Mouse (Mus musculus): Measurements from ENCODE around the gene Taok3. TPM values are rescaled to one million over a fixed set of nuclear protein-coding genes. Genes with fewer than 3 reads are reported as not detected.
"Not testable (repeated sequence)": the region's sequence is repeated elsewhere in the genome, so short reads cannot be mapped to it uniquely, and the experiment has no call there.

Taok3 gene
- polyA plus RNA-seq, 1 experiment from 2014 or later = 38.7 TPM

- no peak overlapping the region for H3K9ac ChIP-seq
- H3K4me3 ChIP-seq = no peak overlapping the region
- H3K4me1 ChIP-seq = peaks cover 26% of the 10 kb centered on the region
- no peak for ATAC-seq (ENCODE audit: low FRiP score, low read depth)
- no peak overlapping the region for H3K27ac ChIP-seq
- H3K36me3 ChIP-seq = peaks cover 44% of the 10 kb centered on the region
- no peak overlapping the region for H3K4me2 ChIP-seq (replicated peaks)
- H3K27me3 ChIP-seq (replicated peaks) = no peaks in the 10 kb centered on the region
- 89% methylated on average over 8 of the region's 8 CpGs for WGBS
- no peaks in the 10 kb centered on the region for H3K9me3 ChIP-seq
Observed at GRCm38 (mm10) chr5:117282360-117282759, 162.4 kb downstream of the Taok3 start.

GRCm38 (mm10) chr5:117284029-117284428, 164.1 kb downstream of the Taok3 start:
- H3K4me1 ChIP-seq = peaks cover 31% of the 10 kb centered on the region
- no peaks in the 10 kb centered on the region for H3K27me3 ChIP-seq (replicated peaks)
- peak overlapping the region; percentile 83; the same call in 1 of the 2 replicates for H3K4me2 ChIP-seq (replicated peaks)
- H3K4me3 ChIP-seq = no peak overlapping the region
- ATAC-seq (ENCODE audit: low FRiP score, low read depth) = peak; percentile 12; the same call in 1 of the 2 replicates
- H3K27ac ChIP-seq = no peak overlapping the region
- no peaks in the 10 kb centered on the region for H3K9me3 ChIP-seq
- 58% methylated on average over 9 of the region's 9 CpGs for WGBS
- peaks cover 44% of the 10 kb centered on the region for H3K36me3 ChIP-seq
- H3K9ac ChIP-seq = no peak overlapping the region

GRCm38 (mm10) chr5:117284682-117285081, 164.8 kb downstream of the Taok3 start:
- H3K4me2 ChIP-seq (replicated peaks) = peak overlapping the region; percentile 83
- peaks cover 31% of the 10 kb centered on the region for H3K4me1 ChIP-seq
- 72% methylated on average over 7 of the region's 7 CpGs for WGBS
- no peak overlapping the region for H3K4me3 ChIP-seq
- no peak overlapping the region for H3K27ac ChIP-seq
- H3K9ac ChIP-seq = no peak overlapping the region
- no peaks in the 10 kb centered on the region for H3K27me3 ChIP-seq (replicated peaks)
- H3K9me3 ChIP-seq = no peaks in the 10 kb centered on the region
- H3K36me3 ChIP-seq = peaks cover 44% of the 10 kb centered on the region
- ATAC-seq (ENCODE audit: low FRiP score, low read depth) = no peak

DNA sequence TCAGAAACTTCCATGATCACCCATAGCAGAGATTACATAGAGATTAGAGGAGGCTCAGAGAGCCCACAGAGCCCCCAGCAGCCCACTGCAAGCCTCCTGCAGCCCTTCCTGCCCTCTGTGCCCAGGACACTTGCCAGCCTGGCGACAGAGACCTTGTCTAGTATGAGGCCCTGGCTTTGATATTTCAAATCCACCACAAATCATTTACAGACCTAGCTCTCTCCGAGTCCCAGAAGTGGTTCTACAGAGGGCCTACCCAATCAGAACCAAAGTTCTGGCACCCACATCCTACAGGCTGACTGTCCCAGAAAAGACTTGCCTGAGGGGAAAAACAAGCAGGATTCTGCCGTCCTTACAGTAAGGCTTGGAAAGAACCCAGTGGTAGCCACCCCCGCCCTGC, 165.3 kb downstream of the Taok3 start:
- Histone ChIP-seq H3K36me3 (peaks cover 44% of the 10 kb centered on the region), H3K4me2 (replicated peaks) (peak overlapping the region; percentile 83), H3K27ac (no peak overlapping the region), H3K4me1 (peaks cover 31% of the 10 kb centered on the region), H3K27me3 (replicated peaks) (no peaks in the 10 kb centered on the region), H3K9me3 (no peaks in the 10 kb centered on the region), H3K4me3 (peak overlapping the region; percentile 1; the same call in 1 of the 2 replicates), H3K9ac (no peak overlapping the region)
- 82% methylated on average over 4 of the region's 4 CpGs for WGBS
- no peak for ATAC-seq (ENCODE audit: low FRiP score, low read depth)

DNA sequence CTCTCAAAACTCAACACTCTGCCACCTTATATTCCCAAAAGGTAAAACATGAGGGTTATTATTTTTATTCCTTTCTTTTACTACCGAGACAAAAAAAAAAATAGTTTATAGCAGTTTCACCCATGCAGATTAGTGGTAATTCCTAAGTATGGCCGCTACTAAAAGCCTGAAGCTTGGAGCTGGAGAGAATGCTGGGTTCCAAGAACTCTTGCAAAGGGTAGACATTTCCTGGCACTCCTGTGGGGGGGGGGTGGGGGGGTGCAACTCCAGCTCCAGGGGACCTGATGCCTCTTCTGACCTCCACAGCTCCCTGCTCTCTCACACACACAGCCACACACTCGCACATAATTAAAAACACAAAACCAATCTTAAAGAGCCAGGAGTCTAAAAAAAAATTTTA, 166.4 kb downstream of the Taok3 start:
- peak overlapping the region; percentile 81 for H3K4me3 ChIP-seq
- H3K36me3 ChIP-seq = peaks cover 39% of the 10 kb centered on the region
- WGBS = 57% methylated on average over 3 of the region's 3 CpGs
- ATAC-seq (ENCODE audit: low FRiP score, low read depth) = no peak
- H3K9ac ChIP-seq = peak overlapping the region; percentile 78
- no peaks in the 10 kb centered on the region for H3K27me3 ChIP-seq (replicated peaks)
- peaks cover 31% of the 10 kb centered on the region for H3K4me1 ChIP-seq
- H3K27ac ChIP-seq = no peak overlapping the region
- peak overlapping the region; percentile 83 for H3K4me2 ChIP-seq (replicated peaks)
- H3K9me3 ChIP-seq = no peaks in the 10 kb centered on the region

GRCm38 (mm10) chr5:117286831-117287822, 167.2 kb downstream of the Taok3 start, which contains the start of gene Pebp1:
TSS of gene Pebp1 (minus strand) at chr5:117287625.
- no peak within 1 kb of the TSS for H3K27ac ChIP-seq
- H3K27me3 ChIP-seq (replicated peaks) = no peaks in the 10 kb centered on the region
- peaks cover 31% of the 10 kb centered on the region for H3K36me3 ChIP-seq
- H3K4me2 ChIP-seq (replicated peaks) = peak within 1 kb of the TSS; percentile 83
- ATAC-seq (ENCODE audit: low FRiP score, low read depth) = peak; percentile 90
- H3K9ac ChIP-seq = peak within 1 kb of the TSS; percentile 78
- peak within 1 kb of the TSS; percentile 81 for H3K4me3 ChIP-seq
- peaks cover 31% of the 10 kb centered on the region for H3K4me1 ChIP-seq
- no peaks in the 10 kb centered on the region for H3K9me3 ChIP-seq
- WGBS = under 1% methylated on average over 77 of the region's 77 CpGs

GRCm38 (mm10) chr5:117289646-117290045, 169.7 kb downstream of the Taok3 start:
- H3K4me1 ChIP-seq = peaks cover 23% of the 10 kb centered on the region
- H3K9ac ChIP-seq = no peak overlapping the region
- no peaks in the 10 kb centered on the region for H3K27me3 ChIP-seq (replicated peaks)
- H3K27ac ChIP-seq = no peak overlapping the region
- no peaks in the 10 kb centered on the region for H3K9me3 ChIP-seq
- ATAC-seq (ENCODE audit: low FRiP score, low read depth) = no peak
- no peak overlapping the region for H3K4me3 ChIP-seq
- H3K4me2 ChIP-seq (replicated peaks) = no peak overlapping the region
- peaks cover 12% of the 10 kb centered on the region for H3K36me3 ChIP-seq

DNA sequence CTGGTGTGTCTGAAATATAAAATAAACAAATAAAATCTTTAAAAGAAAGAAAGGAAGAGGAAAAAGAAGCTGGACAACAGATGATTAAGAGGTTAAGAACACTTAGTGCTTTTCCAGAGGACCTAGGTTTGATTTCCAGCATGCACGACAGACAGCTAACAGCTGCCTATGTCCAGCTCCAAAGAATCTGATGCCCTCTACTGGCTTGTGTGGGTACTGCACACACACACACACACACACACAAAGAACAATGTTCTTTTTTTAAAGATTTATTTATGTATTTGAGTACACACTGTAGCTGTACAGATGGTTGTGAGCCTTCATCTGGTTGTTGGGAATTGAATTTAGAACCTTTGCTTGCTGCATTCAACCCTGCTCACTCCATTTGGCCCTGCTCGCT, 170.2 kb downstream of the Taok3 start:
- no peak overlapping the region for H3K4me3 ChIP-seq
- H3K9ac ChIP-seq = no peak overlapping the region
- no peak overlapping the region for H3K4me2 ChIP-seq (replicated peaks)
- no peak for ATAC-seq (ENCODE audit: low FRiP score, low read depth)
- no peak overlapping the region for H3K27ac ChIP-seq
- H3K36me3 ChIP-seq = peaks cover 7% of the 10 kb centered on the region
- 98% methylated on average over 2 of the region's 2 CpGs for WGBS
- no peaks in the 10 kb centered on the region for H3K27me3 ChIP-seq (replicated peaks)
- H3K9me3 ChIP-seq = no peaks in the 10 kb centered on the region
- peaks cover 20% of the 10 kb centered on the region for H3K4me1 ChIP-seq

- Histone ChIP-seq H3K9ac (no peak overlapping the region), H3K9me3 (no peaks in the 10 kb centered on the region), H3K27ac (no peak overlapping the region), H3K27me3 (replicated peaks) (no peaks in the 10 kb centered on the region), H3K4me1 (peaks cover 8% of the 10 kb centered on the region), H3K4me3 (no peak overlapping the region), H3K4me2 (replicated peaks) (no peak overlapping the region), H3K36me3 (no peaks in the 10 kb centered on the region)
- no peak for ATAC-seq (ENCODE audit: low FRiP score, low read depth)
- 89% methylated on average over 3 of the region's 3 CpGs for WGBS
Observed at GRCm38 (mm10) chr5:117291312-117291711, 171.4 kb downstream of the Taok3 start.

GRCm38 (mm10) chr5:117292547-117292946, 172.6 kb downstream of the Taok3 start:
- Histone ChIP-seq H3K9ac (no peak overlapping the region), H3K4me1 (peaks cover 4% of the 10 kb centered on the region), H3K27ac (no peak overlapping the region), H3K27me3 (replicated peaks) (no peaks in the 10 kb centered on the region), H3K36me3 (no peaks in the 10 kb centered on the region), H3K4me2 (replicated peaks) (no peak overlapping the region), H3K4me3 (no peak overlapping the region), H3K9me3 (no peaks in the 10 kb centered on the region)
- WGBS = 79% methylated on average over 6 of the region's 6 CpGs
- ATAC-seq (ENCODE audit: low FRiP score, low read depth) = no peak

DNA sequence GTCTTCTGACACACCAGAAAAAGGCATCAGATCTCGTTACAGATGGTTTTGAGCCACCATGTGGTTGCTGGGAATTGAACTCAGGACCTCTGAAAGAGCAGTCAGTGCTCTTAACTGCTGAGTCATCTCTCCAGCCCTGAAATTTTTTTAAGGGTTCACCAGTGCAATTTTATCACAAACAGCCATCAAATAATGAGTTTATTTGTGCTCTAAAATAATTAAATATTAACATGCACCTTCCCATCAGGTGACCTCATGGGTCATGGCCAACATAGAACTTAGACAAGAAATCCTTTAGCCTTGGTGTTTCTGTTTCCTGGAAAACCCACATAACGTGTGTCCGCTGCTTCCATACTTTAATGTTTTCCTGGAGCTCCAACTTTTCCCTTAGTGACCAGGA, 173.8 kb downstream of the Taok3 start:
- H3K36me3 ChIP-seq; H3K4me2 ChIP-seq (replicated peaks); H3K9me3 ChIP-seq; H3K9ac ChIP-seq; H3K4me1 ChIP-seq; ATAC-seq (ENCODE audit: low FRiP score, low read depth); H3K4me3 ChIP-seq; H3K27ac ChIP-seq; H3K27me3 ChIP-seq (replicated peaks): not testable (repeated sequence)
- 87% methylated on average over 3 of the region's 3 CpGs for WGBS

- no peaks in the 10 kb centered on the region for H3K9me3 ChIP-seq
- H3K9ac ChIP-seq = no peak overlapping the region
- no peaks in the 10 kb centered on the region for H3K36me3 ChIP-seq
- 96% methylated on average over 8 of the region's 8 CpGs for WGBS
- no peak overlapping the region for H3K27ac ChIP-seq
- ATAC-seq (ENCODE audit: low FRiP score, low read depth) = no peak
- no peak overlapping the region for H3K4me2 ChIP-seq (replicated peaks)
- no peaks in the 10 kb centered on the region for H3K27me3 ChIP-seq (replicated peaks)
- H3K4me3 ChIP-seq = no peak overlapping the region
- H3K4me1 ChIP-seq = no peaks in the 10 kb centered on the region
Observed at GRCm38 (mm10) chr5:117295011-117295410, 175.1 kb downstream of the Taok3 start.
